Mouse (Mus musculus): ENCODE results near the gene Il6st. TPM values are rescaled to one million over a fixed set of nuclear protein-coding genes. Genes with fewer than 3 reads are reported as not detected.

Gene Il6st
- polyA plus RNA-seq, 1 experiment from 2014 or later, result 50.0 TPM

DNA sequence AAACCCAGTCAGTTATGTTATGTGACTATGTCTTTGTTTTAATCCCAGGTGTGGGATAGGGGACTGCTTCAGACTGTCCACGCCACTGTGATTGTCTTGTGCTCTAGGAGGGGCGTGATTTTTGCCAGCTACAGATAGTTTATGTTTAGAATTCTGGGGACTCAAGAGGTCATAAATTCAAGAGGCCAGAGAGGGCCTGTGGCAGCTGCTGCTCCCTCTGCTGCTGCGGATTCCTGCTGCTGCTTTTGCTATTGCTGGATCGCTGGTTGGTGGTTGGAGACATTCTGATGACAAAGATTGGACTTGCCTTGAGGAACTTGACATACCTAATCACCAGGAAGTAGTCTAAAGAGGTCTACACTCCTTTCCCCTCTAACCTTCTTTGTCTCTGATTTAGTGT, 72.7 kb downstream of the Il6st start:
- Histone ChIP-seq H3K4me1 (ENCODE audit: control insufficient read depth, insufficient read depth, low read length) (peaks cover 6% of the 10 kb centered on the region; the same call in 1 of the 2 replicates), H3K9ac (ENCODE audit: low read depth, low read length) (no peak overlapping the region), H3K27ac (ENCODE audit: low read depth, low read length) (no peak overlapping the region), H3K36me3 (ENCODE audit: control insufficient read depth, insufficient read depth, low read length) (no peaks in the 10 kb centered on the region), H3K4me3 (ENCODE audit: low read depth, low read length) (no peak overlapping the region), H3K27me3 (ENCODE audit: control insufficient read depth, insufficient read depth, low read length) (no peaks in the 10 kb centered on the region), H3K4me2 (no peak overlapping the region), H3K9me3 (replicated peaks; ENCODE audit: control insufficient read depth, low read length) (no peaks in the 10 kb centered on the region)
- 52% methylated on average over 4 of the region's 4 CpGs for WGBS (ENCODE audit: insufficient replicate concordance)
- no peak for ATAC-seq (replicated peaks; ENCODE audit: insufficient number of reproducible peaks, low FRiP score, low TSS enrichment)

DNA sequence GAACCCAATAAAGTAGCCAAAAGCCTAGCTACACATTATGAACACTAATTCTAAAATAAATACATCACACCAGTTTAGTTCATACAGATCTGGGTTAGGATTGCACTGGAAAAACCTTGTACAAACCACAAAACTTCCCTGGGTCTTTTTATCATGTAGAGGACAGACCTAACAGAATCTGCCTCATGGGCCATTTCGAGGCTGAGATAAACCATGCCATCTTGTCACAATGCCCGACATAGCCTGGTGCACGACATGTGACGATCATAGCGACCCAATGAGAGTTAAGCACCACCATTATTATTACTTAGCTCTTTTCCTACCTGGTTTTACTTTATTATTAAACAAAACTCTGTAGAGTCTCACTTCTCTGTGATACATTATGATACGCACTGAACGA, 73.2 kb downstream of the Il6st start:
- H3K27ac ChIP-seq (ENCODE audit: low read depth, low read length), result no peak overlapping the region
- no peak for ATAC-seq (replicated peaks; ENCODE audit: insufficient number of reproducible peaks, low FRiP score, low TSS enrichment)

DNA sequence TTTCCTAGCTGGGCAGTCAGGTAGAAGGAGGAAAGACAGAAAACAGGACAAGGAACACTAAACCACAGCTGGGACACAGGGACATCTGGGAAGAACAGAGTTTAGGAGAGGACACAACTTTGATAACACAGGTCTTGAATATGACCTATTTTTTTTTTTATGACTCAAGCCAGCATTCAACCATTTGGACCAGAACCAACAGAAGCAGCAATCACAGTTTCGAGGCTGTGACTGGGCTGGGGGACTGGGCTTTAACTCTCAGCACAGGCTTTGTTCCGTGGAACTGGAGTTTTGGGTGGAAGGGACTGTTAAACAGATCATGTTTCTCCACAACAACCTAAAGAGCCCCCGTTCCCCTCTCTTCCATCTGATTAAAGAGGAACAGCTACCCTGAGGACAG, 76.7 kb downstream of the Il6st start:
- no peak overlapping the region for H3K4me3 ChIP-seq (ENCODE audit: low read depth, low read length)
- H3K9ac ChIP-seq (ENCODE audit: low read depth, low read length), result no peak overlapping the region
- H3K9me3 ChIP-seq (replicated peaks; ENCODE audit: control insufficient read depth, low read length), result no peaks in the 10 kb centered on the region
- H3K27ac ChIP-seq (ENCODE audit: low read depth, low read length), result no peak overlapping the region
- no peaks in the 10 kb centered on the region for H3K27me3 ChIP-seq (ENCODE audit: control insufficient read depth, insufficient read depth, low read length)
- peaks cover 6% of the 10 kb centered on the region; the same call in 1 of the 2 replicates for H3K4me1 ChIP-seq (ENCODE audit: control insufficient read depth, insufficient read depth, low read length)
- WGBS (ENCODE audit: insufficient replicate concordance), result 55% methylated on average over 3 of the region's 3 CpGs
- no peak for ATAC-seq (replicated peaks; ENCODE audit: insufficient number of reproducible peaks, low FRiP score, low TSS enrichment)
- H3K36me3 ChIP-seq (ENCODE audit: control insufficient read depth, insufficient read depth, low read length), result no peaks in the 10 kb centered on the region
- no peak overlapping the region for H3K4me2 ChIP-seq

More for the DNA sequence above, 73.2 kb downstream of the Il6st start:
- H3K9ac ChIP-seq (ENCODE audit: low read depth, low read length), result no peak overlapping the region
- no peaks in the 10 kb centered on the region for H3K9me3 ChIP-seq (replicated peaks; ENCODE audit: control insufficient read depth, low read length)
- WGBS (ENCODE audit: insufficient replicate concordance), result 79% methylated on average over 7 of the region's 7 CpGs
- H3K27me3 ChIP-seq (ENCODE audit: control insufficient read depth, insufficient read depth, low read length), result no peaks in the 10 kb centered on the region
- H3K36me3 ChIP-seq (ENCODE audit: control insufficient read depth, insufficient read depth, low read length), result no peaks in the 10 kb centered on the region
- H3K4me2 ChIP-seq, result no peak overlapping the region
- H3K4me3 ChIP-seq (ENCODE audit: low read depth, low read length), result no peak overlapping the region
- peaks cover 6% of the 10 kb centered on the region; the same call in 1 of the 2 replicates for H3K4me1 ChIP-seq (ENCODE audit: control insufficient read depth, insufficient read depth, low read length)

DNA sequence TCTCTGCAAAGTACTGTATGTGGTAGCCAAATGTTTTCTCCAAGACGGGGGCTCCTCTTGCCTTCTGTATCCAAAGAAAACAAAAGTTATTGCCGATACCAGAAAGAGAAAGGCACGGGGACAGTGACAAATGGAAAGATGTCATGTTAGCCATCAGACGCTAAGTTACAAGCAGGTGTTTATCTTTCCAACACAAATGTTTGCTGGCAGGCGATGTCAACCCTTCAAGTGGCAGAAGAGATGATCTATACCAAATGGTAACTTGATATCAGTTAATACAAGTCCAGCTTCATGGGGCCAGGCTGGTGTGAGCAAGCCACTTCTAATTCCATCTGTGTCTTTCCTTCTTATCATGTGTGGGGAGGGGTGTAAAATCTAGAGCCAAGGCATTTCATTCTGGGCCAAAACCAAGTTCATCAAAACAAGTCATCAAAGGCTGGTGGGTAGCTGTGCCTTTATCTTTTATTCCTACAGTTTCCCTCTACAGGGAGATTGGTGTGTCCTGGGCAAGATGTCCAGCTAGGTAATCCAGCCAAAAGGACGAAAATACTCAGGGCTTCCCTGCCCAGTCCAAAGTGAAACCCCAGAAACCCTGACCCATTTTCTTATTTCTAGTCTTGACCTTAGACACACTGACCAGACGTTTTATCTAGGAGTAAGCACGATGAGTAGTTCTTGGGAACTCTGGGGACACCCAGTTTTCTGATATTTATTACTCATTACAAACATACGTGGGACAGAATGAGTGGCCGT, 77.5 kb downstream of the Il6st start:
- Histone ChIP-seq H3K9me3 (replicated peaks; ENCODE audit: control insufficient read depth, low read length) (no peaks in the 10 kb centered on the region), H3K27me3 (ENCODE audit: control insufficient read depth, insufficient read depth, low read length) (no peaks in the 10 kb centered on the region), H3K27ac (ENCODE audit: low read depth, low read length) (no peak overlapping the region), H3K9ac (ENCODE audit: low read depth, low read length) (no peak overlapping the region), H3K4me2 (no peak overlapping the region), H3K4me3 (ENCODE audit: low read depth, low read length) (no peak overlapping the region), H3K36me3 (ENCODE audit: control insufficient read depth, insufficient read depth, low read length) (no peaks in the 10 kb centered on the region), H3K4me1 (ENCODE audit: control insufficient read depth, insufficient read depth, low read length) (peaks cover 6% of the 10 kb centered on the region; the same call in 1 of the 2 replicates)
- WGBS (ENCODE audit: insufficient replicate concordance), result 53% methylated on average over 10 of the region's 10 CpGs
- no peak for ATAC-seq (replicated peaks; ENCODE audit: insufficient number of reproducible peaks, low FRiP score, low TSS enrichment)

DNA sequence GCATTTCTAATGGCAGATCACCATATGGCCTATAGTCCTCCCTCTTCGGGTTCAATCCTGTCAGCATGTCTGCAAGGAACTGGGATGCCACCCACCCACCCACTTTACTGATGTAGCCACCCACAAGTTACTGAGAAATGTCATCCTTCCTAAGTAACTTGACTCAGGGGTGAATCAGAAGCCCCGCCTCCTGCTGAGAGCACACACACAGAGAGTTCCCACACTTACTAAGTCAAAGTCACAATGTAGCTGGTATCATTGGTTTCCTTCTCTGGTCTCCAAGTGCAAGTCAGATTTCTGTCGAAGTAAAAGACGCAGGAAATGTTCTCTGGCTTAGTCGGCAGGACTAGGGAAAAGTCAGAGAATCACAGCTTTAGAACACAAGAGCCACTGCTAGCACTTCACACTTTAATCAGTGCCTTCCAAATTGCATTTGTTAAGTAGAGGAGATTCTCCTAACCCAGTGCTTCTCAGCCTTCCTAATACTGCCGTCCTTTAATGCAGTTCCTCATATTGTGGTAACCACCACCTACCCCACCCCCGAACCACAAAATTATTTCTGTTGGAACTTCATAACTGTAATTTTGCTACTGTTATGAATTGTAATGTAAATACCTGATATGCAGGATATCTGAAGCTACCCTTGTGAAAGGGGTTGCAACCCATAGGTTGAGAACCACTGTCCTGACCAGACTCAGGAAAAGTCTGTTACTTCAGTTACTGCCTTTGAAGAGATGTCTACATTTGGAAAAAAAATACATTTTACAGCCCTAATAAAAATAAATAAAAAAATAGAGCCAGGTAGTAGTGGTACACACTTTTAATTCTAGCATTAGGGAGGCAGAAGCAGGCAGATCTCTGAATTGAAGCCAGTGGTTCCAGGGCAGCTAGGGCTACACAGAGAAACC, 88.0 kb downstream of the Il6st start:
- H3K9me3 ChIP-seq (replicated peaks; ENCODE audit: control insufficient read depth, low read length), result no peaks in the 10 kb centered on the region
- no peak for ATAC-seq (replicated peaks; ENCODE audit: insufficient number of reproducible peaks, low FRiP score, low TSS enrichment)
- no peak overlapping the region for H3K27ac ChIP-seq (ENCODE audit: low read depth, low read length)
- 66% methylated on average over 7 of the region's 7 CpGs for WGBS (ENCODE audit: insufficient replicate concordance)
- H3K4me3 ChIP-seq (ENCODE audit: low read depth, low read length), result no peak overlapping the region
- H3K4me2 ChIP-seq, result no peak overlapping the region
- H3K9ac ChIP-seq (ENCODE audit: low read depth, low read length), result no peak overlapping the region
- H3K36me3 ChIP-seq (ENCODE audit: control insufficient read depth, insufficient read depth, low read length), result no peaks in the 10 kb centered on the region
- no peaks in the 10 kb centered on the region for H3K27me3 ChIP-seq (ENCODE audit: control insufficient read depth, insufficient read depth, low read length)
- H3K4me1 ChIP-seq (ENCODE audit: control insufficient read depth, insufficient read depth, low read length), result no peaks in the 10 kb centered on the region

DNA sequence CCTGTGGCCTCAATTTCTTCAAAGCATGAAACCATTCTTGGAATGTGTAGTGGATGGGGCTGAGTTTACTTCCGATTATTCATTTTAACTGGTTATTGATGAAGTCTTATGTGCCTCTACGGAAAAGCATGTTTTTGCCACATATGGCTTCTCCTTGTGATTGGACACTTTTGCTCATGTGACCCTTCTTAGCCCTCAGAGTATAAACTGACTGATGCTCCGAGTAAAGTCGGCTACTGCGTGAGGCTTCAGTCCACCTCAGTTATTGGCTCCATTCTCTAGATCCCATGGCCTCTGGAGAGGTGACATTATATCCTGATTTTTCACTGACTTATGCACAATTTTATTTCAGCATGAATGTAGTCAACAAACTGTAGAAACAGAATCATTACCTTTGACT, 89.4 kb downstream of the Il6st start:
- WGBS (ENCODE audit: insufficient replicate concordance), result 86% methylated on average over 5 of the region's 5 CpGs
- Histone ChIP-seq H3K27ac (ENCODE audit: low read depth, low read length) (no peak overlapping the region), H3K36me3 (ENCODE audit: control insufficient read depth, insufficient read depth, low read length) (no peaks in the 10 kb centered on the region), H3K4me3 (ENCODE audit: low read depth, low read length) (no peak overlapping the region), H3K9me3 (replicated peaks; ENCODE audit: control insufficient read depth, low read length) (no peaks in the 10 kb centered on the region), H3K4me2 (no peak overlapping the region), H3K4me1 (ENCODE audit: control insufficient read depth, insufficient read depth, low read length) (no peaks in the 10 kb centered on the region), H3K27me3 (ENCODE audit: control insufficient read depth, insufficient read depth, low read length) (no peaks in the 10 kb centered on the region), H3K9ac (ENCODE audit: low read depth, low read length) (no peak overlapping the region)
- ATAC-seq (replicated peaks; ENCODE audit: insufficient number of reproducible peaks, low FRiP score, low TSS enrichment), result no peak

DNA sequence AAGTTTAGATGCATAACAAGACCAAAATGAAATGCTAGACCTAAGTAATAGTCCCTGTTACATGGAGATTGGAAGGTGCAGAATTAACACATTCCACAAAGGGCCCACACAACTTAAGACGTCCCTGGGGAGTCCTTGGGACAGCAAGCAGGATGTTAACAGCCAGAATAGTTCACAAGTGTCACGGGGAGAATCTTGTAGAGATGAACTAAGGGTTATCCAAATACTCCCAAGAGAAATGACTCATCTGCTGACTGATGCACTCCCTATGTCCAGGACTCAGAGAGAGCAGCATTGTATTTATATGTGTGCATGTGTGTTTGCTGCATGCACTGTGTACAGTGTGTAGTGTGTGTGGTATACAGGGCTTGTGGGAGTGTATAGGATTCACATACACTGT, 92.6 kb downstream of the Il6st start:
- Histone ChIP-seq H3K36me3 (ENCODE audit: control insufficient read depth, insufficient read depth, low read length) (no peaks in the 10 kb centered on the region), H3K27ac (ENCODE audit: low read depth, low read length) (no peak overlapping the region), H3K4me1 (ENCODE audit: control insufficient read depth, insufficient read depth, low read length) (no peaks in the 10 kb centered on the region), H3K9ac (ENCODE audit: low read depth, low read length) (no peak overlapping the region), H3K4me2 (no peak overlapping the region), H3K4me3 (ENCODE audit: low read depth, low read length) (no peak overlapping the region), H3K9me3 (replicated peaks; ENCODE audit: control insufficient read depth, low read length) (no peaks in the 10 kb centered on the region), H3K27me3 (ENCODE audit: control insufficient read depth, insufficient read depth, low read length) (no peaks in the 10 kb centered on the region)
- no peak for ATAC-seq (replicated peaks; ENCODE audit: insufficient number of reproducible peaks, low FRiP score, low TSS enrichment)
- 46% methylated on average over 2 of the region's 2 CpGs for WGBS (ENCODE audit: insufficient replicate concordance)
